Comparison of ENCODE assay signal across 16 mouse cellular contexts in the genomic region with DNA sequence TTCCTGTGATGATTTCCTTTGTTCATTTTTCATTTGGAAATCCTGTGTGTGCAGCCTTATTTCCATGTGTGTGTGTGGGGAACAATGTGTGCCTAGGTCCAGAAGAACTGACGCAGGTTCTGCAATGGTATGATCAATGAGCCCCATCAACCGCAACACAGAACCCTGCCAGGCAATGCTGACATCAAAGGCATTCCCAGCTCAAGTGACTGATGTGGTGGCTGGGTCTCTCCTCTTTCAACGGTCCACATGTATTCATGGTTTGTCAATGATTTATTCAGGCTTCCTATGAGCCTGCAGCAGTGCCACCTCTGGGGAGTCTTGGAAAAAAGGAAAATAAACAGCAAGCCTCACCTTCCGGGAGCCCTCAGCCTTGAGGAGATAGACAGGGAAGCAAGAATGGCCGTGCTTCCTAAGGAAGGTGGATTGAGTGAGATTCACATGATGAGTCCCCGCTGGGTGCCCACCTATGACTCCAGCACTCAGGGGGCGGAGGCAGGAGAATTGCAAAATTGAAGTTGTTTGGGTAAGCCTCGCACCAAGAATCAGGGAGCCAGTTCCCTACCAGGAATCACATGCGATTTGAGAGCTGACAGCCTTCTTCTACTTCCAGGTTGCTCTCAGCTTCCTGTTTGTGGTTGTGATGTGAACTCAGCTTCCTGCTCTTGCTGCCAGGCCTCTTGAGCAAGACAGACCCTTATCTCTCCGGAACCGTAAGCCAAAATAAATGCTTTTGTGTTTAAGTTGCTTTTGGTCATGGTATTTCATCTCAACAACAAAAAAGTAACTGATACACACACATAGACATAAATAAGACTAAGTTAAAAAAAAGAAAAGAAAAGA.
DNase-seq lines count a peak whose midpoint lies in the region; ATAC-seq and TF ChIP-seq lines count a peak whose summit lies in the region.
"Had no signal": no experiment of that assay in that cellular context is flagged by ENCODE, and none has a peak within 500 bp of the region (broad histone marks: within the 10 kb centered on the region; RNA-seq: fewer than 3 reads in every experiment).

No protein-coding gene starts in this region.

- no peaks in the 10 kb centered on the region for H3K9me3 ChIP-seq in kidney, embryonic 14.5 days (ENCODE audit: control insufficient read depth, low read length)
- H3K9me3 ChIP-seq in lung, postnatal 0 days (ENCODE audit: low read length) = no peaks in the 10 kb centered on the region
- H3K9me3 ChIP-seq in stomach, postnatal 0 days (ENCODE audit: control insufficient read depth, low read length) = no peaks in the 10 kb centered on the region
- no peaks in the 10 kb centered on the region for H3K9me3 ChIP-seq in midbrain, postnatal 0 days (ENCODE audit: low read length)
- H3K9me3 ChIP-seq: embryonic facial prominence, embryonic 12.5 days; heart, embryonic 13.5 days; lung, embryonic 15.5 days; midbrain, embryonic 12.5 days had no signal

- TF ChIP-seq EP300 in lung, postnatal 0 days (IDR thresholded peaks at IDR 0.05) = no peak
- no peak for TF ChIP-seq EP300 in stomach, postnatal 0 days (optimal IDR thresholded peaks at IDR 0.05)

- DNase-seq in kidney, postnatal 10 days = no peak
- peak; percentile 29 for DNase-seq in lung, postnatal 0 days (ENCODE audit: low spot score)
- DNase-seq in lung, postnatal 4 days = no peak
- DNase-seq in stomach, postnatal 0 days (ENCODE audit: low spot score) = no peak
- no peak for DNase-seq in midbrain, postnatal 0 days (ENCODE audit: low spot score)
- DNase-seq in adrenal gland, postnatal 25 days = no peak
- DNase-seq: adrenal gland, postnatal 10 days; B cell, adult 2 months; cerebellum, postnatal 25 days; gastrocnemius, postnatal 36 days had no signal

- no peak overlapping the region for H3K4me2 ChIP-seq in kidney, embryonic 14.5 days (replicated peaks; ENCODE audit: low read depth, low read length)
- H3K4me2 ChIP-seq in lung, postnatal 0 days (replicated peaks; ENCODE audit: low read depth, low read length) = no peak overlapping the region
- no peak overlapping the region for H3K4me2 ChIP-seq in stomach, postnatal 0 days (replicated peaks; ENCODE audit: low read depth)
- H3K4me2 ChIP-seq in midbrain, postnatal 0 days (ENCODE audit: low read depth, low read length, poor library complexity, severe bottlenecking) = no peak overlapping the region
- H3K4me2 ChIP-seq: embryonic facial prominence, embryonic 12.5 days; heart, embryonic 13.5 days; lung, embryonic 15.5 days; midbrain, embryonic 12.5 days had no signal

- H3K4me3 ChIP-seq in kidney, embryonic 14.5 days (ENCODE audit: low read length) = no peak overlapping the region
- no peak overlapping the region for H3K4me3 ChIP-seq in lung, postnatal 0 days (ENCODE audit: low read depth, low read length)
- H3K4me3 ChIP-seq in stomach, postnatal 0 days (ENCODE audit: low read depth, low read length) = no peak overlapping the region
- no peak overlapping the region for H3K4me3 ChIP-seq in midbrain, postnatal 0 days (ENCODE audit: low read depth, low read length)
- H3K4me3 ChIP-seq: embryonic facial prominence, embryonic 12.5 days; heart, embryonic 13.5 days; lung, embryonic 15.5 days; midbrain, embryonic 12.5 days had no signal

- no peaks in the 10 kb centered on the region for H3K27me3 ChIP-seq in kidney, embryonic 14.5 days (ENCODE audit: control insufficient read depth, insufficient read depth, low read length)
- no peaks in the 10 kb centered on the region for H3K27me3 ChIP-seq in lung, postnatal 0 days (replicated peaks; ENCODE audit: insufficient read depth, low read length)
- H3K27me3 ChIP-seq in stomach, postnatal 0 days (ENCODE audit: control insufficient read depth, insufficient read depth, low read length) = no peaks in the 10 kb centered on the region
- no peaks in the 10 kb centered on the region for H3K27me3 ChIP-seq in midbrain, postnatal 0 days (ENCODE audit: insufficient read depth, low read length)
- H3K27me3 ChIP-seq: embryonic facial prominence, embryonic 12.5 days; heart, embryonic 13.5 days; lung, embryonic 15.5 days; midbrain, embryonic 12.5 days had no signal

- ATAC-seq in kidney, embryonic 14.5 days (ENCODE audit: low FRiP score, low TSS enrichment) = 0 out of 2 replicates have a peak, but pooled peaks have one; percentile 55
- ATAC-seq in lung, postnatal 0 days = peak; percentile 14; the same call in 1 of the 2 replicates
- peak; percentile 95 for ATAC-seq in granulocyte monocyte progenitor cell, adult 5-6 weeks (replicated peaks; ENCODE audit: poor library complexity, severe bottlenecking)
- ATAC-seq in stomach, postnatal 0 days (ENCODE audit: low FRiP score, low TSS enrichment) = no peak
- ATAC-seq in midbrain, postnatal 0 days (ENCODE audit: low FRiP score) = no peak

- H3K27ac ChIP-seq in kidney, embryonic 14.5 days (ENCODE audit: low read depth, low read length) = no peak overlapping the region
- no peak overlapping the region for H3K27ac ChIP-seq in lung, postnatal 0 days (ENCODE audit: low read length)
- H3K27ac ChIP-seq in stomach, postnatal 0 days (replicated peaks) = no peak overlapping the region
- H3K27ac ChIP-seq in midbrain, postnatal 0 days (ENCODE audit: low read depth, low read length) = no peak overlapping the region
- H3K27ac ChIP-seq: embryonic facial prominence, embryonic 12.5 days; heart, embryonic 13.5 days; lung, embryonic 15.5 days; midbrain, embryonic 12.5 days had no signal

- WGBS in kidney, embryonic 14.5 days = 60% methylated on average over 11 of the region's 11 CpGs
- WGBS in lung, postnatal 0 days = 39% methylated on average over 11 of the region's 11 CpGs
- 58% methylated on average over 11 of the region's 11 CpGs for WGBS in stomach, postnatal 0 days
- 77% methylated on average over 11 of the region's 11 CpGs for WGBS in midbrain, postnatal 0 days

- no peak overlapping the region for H3K9ac ChIP-seq in kidney, embryonic 14.5 days (ENCODE audit: low read depth, low read length)
- no peak overlapping the region for H3K9ac ChIP-seq in lung, postnatal 0 days (replicated peaks; ENCODE audit: low read depth)
- H3K9ac ChIP-seq in stomach, postnatal 0 days (ENCODE audit: low read length) = no peak overlapping the region
- H3K9ac ChIP-seq in midbrain, postnatal 0 days (replicated peaks; ENCODE audit: low read length, poor library complexity, severe bottlenecking) = no peak overlapping the region
- H3K9ac ChIP-seq: embryonic facial prominence, embryonic 12.5 days; heart, embryonic 13.5 days; lung, embryonic 15.5 days; midbrain, embryonic 12.5 days had no signal

- no peaks in the 10 kb centered on the region for H3K36me3 ChIP-seq in kidney, embryonic 14.5 days (ENCODE audit: control insufficient read depth, insufficient read depth, low read length)
- H3K36me3 ChIP-seq in lung, postnatal 0 days (ENCODE audit: insufficient read depth, low read length) = no peaks in the 10 kb centered on the region
- H3K36me3 ChIP-seq in stomach, postnatal 0 days (ENCODE audit: control insufficient read depth, insufficient read depth, low read length) = no peaks in the 10 kb centered on the region
- H3K36me3 ChIP-seq in midbrain, postnatal 0 days (ENCODE audit: insufficient read depth, low read length) = no peaks in the 10 kb centered on the region
- H3K36me3 ChIP-seq: embryonic facial prominence, embryonic 12.5 days; heart, embryonic 13.5 days; lung, embryonic 15.5 days; midbrain, embryonic 12.5 days had no signal

- TF ChIP-seq CTCF in lung, postnatal 0 days (IDR thresholded peaks at IDR 0.05) = no peak
- peak; percentile 13; the same call in 1 of the 2 replicates for TF ChIP-seq CTCF in stomach, postnatal 0 days (IDR thresholded peaks at IDR 0.05; ENCODE audit: low read depth)
- no peak for TF ChIP-seq CTCF in midbrain, postnatal 0 days (IDR thresholded peaks at IDR 0.05)

- H3K4me1 ChIP-seq in kidney, embryonic 14.5 days (ENCODE audit: control insufficient read depth, insufficient read depth, low read length) = no peaks in the 10 kb centered on the region
- no peaks in the 10 kb centered on the region for H3K4me1 ChIP-seq in lung, postnatal 0 days (ENCODE audit: insufficient read depth, low read depth, low read length)
- no peaks in the 10 kb centered on the region for H3K4me1 ChIP-seq in stomach, postnatal 0 days (replicated peaks; ENCODE audit: control insufficient read depth, insufficient read depth)
- no peaks in the 10 kb centered on the region for H3K4me1 ChIP-seq in midbrain, postnatal 0 days (ENCODE audit: insufficient read depth, low read length)
- H3K4me1 ChIP-seq: embryonic facial prominence, embryonic 12.5 days; midbrain, embryonic 12.5 days had no signal

Comparison
In these comparisons a context has a peak if more than half of its experiments do, and no peak if none do; other contexts are left out.
1. ATAC-seq: peak in kidney, embryonic 14.5 days (single experiment), lung, postnatal 0 days (single experiment) and granulocyte monocyte progenitor cell, adult 5-6 weeks (single experiment); none in stomach, postnatal 0 days (single experiment) and midbrain, postnatal 0 days (single experiment).